Mouse (Mus musculus): ENCODE data around the gene Gng7.

- TF ChIP-seq CTCF (IDR thresholded peaks at IDR 0.05; ENCODE audit: insufficient read depth, low read depth, low read length) = no peak
- TF ChIP-seq POLR2A (IDR thresholded peaks at IDR 0.05; ENCODE audit: insufficient read depth, low read depth, low read length) = no peak
Observed at GRCm38 (mm10) chr10:80909375-80910162, 105.2 kb downstream of the Gng7 start.

All from olfactory bulb, adult 2 months (tissue).